Mouse (Mus musculus): ENCODE results near the gene Pla2g6. TPM values are rescaled to one million over a fixed set of nuclear protein-coding genes. Genes with fewer than 3 reads are reported as not detected.

Gene Pla2g6
- polyA plus RNA-seq, 1 experiment from 2014 or later, result 27.1 TPM

GRCm38 (mm10) chr15:79344627-79345026 is 16.4 kb upstream of the Pla2g6 start:
- Histone ChIP-seq H3K36me3 (ENCODE audit: control insufficient read depth, insufficient read depth, low read length) (no peaks in the 10 kb centered on the region), H3K9ac (ENCODE audit: low read depth, low read length) (no peak overlapping the region), H3K27me3 (replicated peaks; ENCODE audit: control insufficient read depth, insufficient read depth, low read length) (no peaks in the 10 kb centered on the region), H3K4me3 (ENCODE audit: low read length) (no peak overlapping the region), H3K4me1 (ENCODE audit: control insufficient read depth, insufficient read depth, low read length) (peaks cover 28% of the 10 kb centered on the region), H3K9me3 (ENCODE audit: control insufficient read depth, low read length) (no peaks in the 10 kb centered on the region), H3K4me2 (ENCODE audit: low read depth, low read length) (no peak overlapping the region), H3K27ac (ENCODE audit: low read length) (no peak overlapping the region)
- no peak for ATAC-seq
- WGBS, result 61% methylated on average over 4 of the region's 4 CpGs

DNA sequence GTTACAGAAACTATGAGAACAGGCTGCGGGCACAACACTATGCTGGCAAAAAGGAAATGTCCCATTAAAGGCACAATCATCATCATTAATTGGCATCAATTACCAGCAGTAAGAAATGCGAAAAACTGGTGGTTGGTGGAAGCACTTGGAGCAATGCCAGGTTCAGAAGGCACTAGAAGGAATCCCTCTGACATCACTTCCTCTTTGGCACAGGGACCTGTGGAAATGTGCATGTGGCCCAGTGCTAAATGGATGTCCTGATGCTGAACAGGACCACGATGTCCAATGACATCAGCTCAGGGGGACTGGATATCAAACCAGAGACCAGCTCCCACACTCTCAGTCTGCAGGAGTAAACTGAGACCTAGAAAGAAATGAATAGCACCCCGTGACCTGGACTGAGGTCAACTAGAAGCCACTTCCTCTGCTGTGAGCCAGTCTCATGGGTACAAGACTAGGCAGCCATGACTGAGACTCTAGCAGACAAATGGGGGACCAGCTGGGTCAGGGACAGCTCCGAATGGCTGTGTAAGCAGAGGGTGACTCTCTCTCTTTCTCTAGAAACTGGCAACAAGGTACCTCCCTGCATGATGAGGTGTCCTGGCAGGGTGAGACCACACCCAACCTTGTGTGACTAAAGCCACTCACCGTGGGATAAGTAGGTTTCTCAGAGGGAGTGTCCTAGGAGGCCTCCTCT is 14.6 kb upstream of the Pla2g6 start:
- 67% methylated on average over 6 of the region's 6 CpGs for WGBS

GRCm38 (mm10) chr15:79338978-79339377 is 10.8 kb upstream of the Pla2g6 start:
- Histone ChIP-seq H3K36me3 (ENCODE audit: control insufficient read depth, insufficient read depth, low read length) (no peaks in the 10 kb centered on the region), H3K9ac (ENCODE audit: low read depth, low read length) (no peak overlapping the region), H3K27ac (ENCODE audit: low read length) (no peak overlapping the region), H3K9me3 (ENCODE audit: control insufficient read depth, low read length) (no peaks in the 10 kb centered on the region), H3K27me3 (replicated peaks; ENCODE audit: control insufficient read depth, insufficient read depth, low read length) (no peaks in the 10 kb centered on the region), H3K4me2 (ENCODE audit: low read depth, low read length) (no peak overlapping the region), H3K4me1 (ENCODE audit: control insufficient read depth, insufficient read depth, low read length) (peaks cover 12% of the 10 kb centered on the region), H3K4me3 (ENCODE audit: low read length) (no peak overlapping the region)
- ATAC-seq, result no peak
- WGBS, result 77% methylated on average over 5 of the region's 5 CpGs

More for the DNA sequence above, 14.6 kb upstream of the Pla2g6 start:
- Histone ChIP-seq H3K4me3 (ENCODE audit: low read length) (no peak overlapping the region), H3K9me3 (ENCODE audit: control insufficient read depth, low read length) (no peaks in the 10 kb centered on the region), H3K9ac (ENCODE audit: low read depth, low read length) (no peak overlapping the region), H3K4me2 (ENCODE audit: low read depth, low read length) (no peak overlapping the region), H3K36me3 (ENCODE audit: control insufficient read depth, insufficient read depth, low read length) (no peaks in the 10 kb centered on the region), H3K27ac (ENCODE audit: low read length) (no peak overlapping the region), H3K4me1 (ENCODE audit: control insufficient read depth, insufficient read depth, low read length) (peaks cover 18% of the 10 kb centered on the region), H3K27me3 (replicated peaks; ENCODE audit: control insufficient read depth, insufficient read depth, low read length) (no peaks in the 10 kb centered on the region)
- no peak for ATAC-seq

GRCm38 (mm10) chr15:79335061-79335655 is 7.0 kb upstream of the Pla2g6 start:
- no peak overlapping the region for H3K4me2 ChIP-seq (ENCODE audit: low read depth, low read length)
- H3K27ac ChIP-seq (ENCODE audit: low read length), result no peak overlapping the region
- no peak for ATAC-seq
- H3K9me3 ChIP-seq (ENCODE audit: control insufficient read depth, low read length), result no peaks in the 10 kb centered on the region
- no peaks in the 10 kb centered on the region for H3K27me3 ChIP-seq (replicated peaks; ENCODE audit: control insufficient read depth, insufficient read depth, low read length)
- no peaks in the 10 kb centered on the region for H3K36me3 ChIP-seq (ENCODE audit: control insufficient read depth, insufficient read depth, low read length)
- 62% methylated on average over 7 of the region's 7 CpGs for WGBS
- peaks cover 3% of the 10 kb centered on the region; the same call in 1 of the 2 replicates for H3K4me1 ChIP-seq (ENCODE audit: control insufficient read depth, insufficient read depth, low read length)
- no peak overlapping the region for H3K4me3 ChIP-seq (ENCODE audit: low read length)
- H3K9ac ChIP-seq (ENCODE audit: low read depth, low read length), result no peak overlapping the region

DNA sequence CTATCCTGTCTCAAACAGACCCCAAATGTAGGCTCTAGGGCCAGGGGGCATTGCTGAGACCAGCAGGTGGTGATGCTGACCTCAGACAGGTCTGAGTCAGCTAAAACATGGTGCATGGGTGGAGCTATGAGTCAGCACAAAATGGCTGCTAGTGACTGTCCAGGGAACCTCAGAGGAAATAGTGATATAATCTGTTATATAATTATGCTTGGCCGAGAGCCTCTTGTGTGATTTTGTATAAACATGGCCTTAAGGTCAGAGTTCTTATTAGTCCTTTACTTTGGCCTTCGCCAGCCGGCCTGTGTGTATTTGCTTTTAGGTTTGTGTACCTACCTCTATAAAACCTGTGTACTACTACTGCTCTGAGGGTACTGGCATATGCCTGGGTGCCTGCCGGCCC is 5.2 kb upstream of the Pla2g6 start:
- ATAC-seq, result peak; percentile 34; the same call in 1 of the 2 replicates
- Histone ChIP-seq H3K27ac (ENCODE audit: low read length) (no peak overlapping the region), H3K4me1 (ENCODE audit: control insufficient read depth, insufficient read depth, low read length) (peaks cover 3% of the 10 kb centered on the region; the same call in 1 of the 2 replicates)

GRCm38 (mm10) chr15:79330521-79330920 is 2.3 kb upstream of the Pla2g6 start:
- peaks cover 13% of the 10 kb centered on the region; the same call in 1 of the 2 replicates for H3K4me1 ChIP-seq (ENCODE audit: control insufficient read depth, insufficient read depth, low read length)
- WGBS, result 51% methylated on average over 4 of the region's 4 CpGs
- no peaks in the 10 kb centered on the region for H3K36me3 ChIP-seq (ENCODE audit: control insufficient read depth, insufficient read depth, low read length)
- H3K27ac ChIP-seq (ENCODE audit: low read length), result no peak overlapping the region
- no peaks in the 10 kb centered on the region for H3K9me3 ChIP-seq (ENCODE audit: control insufficient read depth, low read length)
- H3K4me2 ChIP-seq (ENCODE audit: low read depth, low read length), result no peak overlapping the region
- H3K9ac ChIP-seq (ENCODE audit: low read depth, low read length), result no peak overlapping the region
- H3K4me3 ChIP-seq (ENCODE audit: low read length), result no peak overlapping the region
- no peaks in the 10 kb centered on the region for H3K27me3 ChIP-seq (replicated peaks; ENCODE audit: control insufficient read depth, insufficient read depth, low read length)
- no peak for ATAC-seq

More for the DNA sequence above, 5.2 kb upstream of the Pla2g6 start:
- no peak overlapping the region for H3K9ac ChIP-seq (ENCODE audit: low read depth, low read length)
- H3K36me3 ChIP-seq (ENCODE audit: control insufficient read depth, insufficient read depth, low read length), result no peaks in the 10 kb centered on the region
- H3K4me2 ChIP-seq (ENCODE audit: low read depth, low read length), result no peak overlapping the region
- no peak overlapping the region for H3K4me3 ChIP-seq (ENCODE audit: low read length)
- H3K27me3 ChIP-seq (replicated peaks; ENCODE audit: control insufficient read depth, insufficient read depth, low read length), result no peaks in the 10 kb centered on the region
- no peaks in the 10 kb centered on the region for H3K9me3 ChIP-seq (ENCODE audit: control insufficient read depth, low read length)
- 39% methylated on average over 4 of the region's 4 CpGs for WGBS

DNA sequence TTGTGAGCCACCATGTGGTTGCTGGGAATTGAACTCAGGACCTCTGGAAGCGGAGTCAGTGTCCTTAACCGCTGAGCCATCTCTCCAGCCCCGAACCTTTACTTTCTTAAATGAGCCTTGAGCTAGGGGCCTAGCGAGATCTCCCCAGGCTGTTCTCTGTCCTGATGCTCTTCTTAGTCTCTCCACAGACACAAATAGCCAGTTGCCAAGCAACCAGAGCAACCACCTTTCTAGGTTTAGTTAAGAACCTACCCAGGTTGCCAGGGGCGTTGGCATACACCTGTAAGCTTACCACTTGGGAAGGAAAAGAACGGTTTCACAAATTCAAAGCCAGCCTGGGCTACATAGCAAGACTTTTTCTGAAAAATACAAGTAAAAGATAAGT is 1.8 kb upstream of the Pla2g6 start:
- Histone ChIP-seq H3K27ac (ENCODE audit: low read length) (no peak overlapping the region), H3K9ac (ENCODE audit: low read depth, low read length) (no peak overlapping the region), H3K9me3 (ENCODE audit: control insufficient read depth, low read length) (no peaks in the 10 kb centered on the region), H3K4me3 (ENCODE audit: low read length) (no peak overlapping the region), H3K27me3 (replicated peaks; ENCODE audit: control insufficient read depth, insufficient read depth, low read length) (no peaks in the 10 kb centered on the region), H3K4me1 (ENCODE audit: control insufficient read depth, insufficient read depth, low read length) (peaks cover 19% of the 10 kb centered on the region), H3K4me2 (ENCODE audit: low read depth, low read length) (no peak overlapping the region), H3K36me3 (ENCODE audit: control insufficient read depth, insufficient read depth, low read length) (no peaks in the 10 kb centered on the region)
- no peak for ATAC-seq
- WGBS, result 88% methylated on average over 6 of the region's 6 CpGs

- Histone ChIP-seq H3K4me3 (ENCODE audit: low read length) (no peak overlapping the region), H3K9ac (ENCODE audit: low read depth, low read length) (no peak overlapping the region), H3K27ac (ENCODE audit: low read length) (no peak overlapping the region), H3K4me1 (ENCODE audit: control insufficient read depth, insufficient read depth, low read length) (peaks cover 23% of the 10 kb centered on the region), H3K4me2 (ENCODE audit: low read depth, low read length) (no peak overlapping the region), H3K36me3 (ENCODE audit: control insufficient read depth, insufficient read depth, low read length) (no peaks in the 10 kb centered on the region), H3K27me3 (replicated peaks; ENCODE audit: control insufficient read depth, insufficient read depth, low read length) (no peaks in the 10 kb centered on the region), H3K9me3 (ENCODE audit: control insufficient read depth, low read length) (no peaks in the 10 kb centered on the region)
- ATAC-seq, result no peak
- 96% methylated on average over 6 of the region's 6 CpGs for WGBS
Measured at GRCm38 (mm10) chr15:79329346-79329978, 1.3 kb upstream of the Pla2g6 start.

DNA sequence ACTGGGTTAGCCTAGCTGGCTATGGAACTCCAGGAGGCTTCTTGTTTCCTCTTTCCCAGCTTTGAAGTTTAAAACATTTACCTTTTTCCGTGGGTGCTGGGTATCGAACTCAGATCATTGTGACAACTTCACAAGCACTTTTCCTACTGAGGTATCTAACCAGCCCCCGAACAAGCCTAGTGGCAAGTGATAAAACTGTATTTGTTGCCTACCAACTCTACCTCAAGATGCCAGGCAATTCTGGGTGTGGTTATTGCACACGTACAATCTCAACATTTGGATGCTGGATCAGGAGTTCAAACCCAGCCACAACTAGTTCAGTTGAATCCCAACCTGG is 717 bp upstream of the Pla2g6 start:
- peak overlapping the region; percentile 97 for H3K27ac ChIP-seq (ENCODE audit: low read length)
- ATAC-seq, result no peak

More for the DNA sequence above, 717 bp upstream of the Pla2g6 start:
- Histone ChIP-seq H3K9ac (ENCODE audit: low read depth, low read length) (peak overlapping the region; percentile 48; the same call in 1 of the 2 replicates), H3K9me3 (ENCODE audit: control insufficient read depth, low read length) (no peaks in the 10 kb centered on the region), H3K27me3 (replicated peaks; ENCODE audit: control insufficient read depth, insufficient read depth, low read length) (no peaks in the 10 kb centered on the region), H3K4me1 (ENCODE audit: control insufficient read depth, insufficient read depth, low read length) (peaks cover 29% of the 10 kb centered on the region), H3K4me3 (ENCODE audit: low read length) (no peak overlapping the region; the same call in 1 of the 2 replicates), H3K4me2 (ENCODE audit: low read depth, low read length) (peak overlapping the region; percentile 58), H3K36me3 (ENCODE audit: control insufficient read depth, insufficient read depth, low read length) (no peaks in the 10 kb centered on the region)
- 72% methylated on average over 4 of the region's 4 CpGs for WGBS
